In the genomic region with DNA sequence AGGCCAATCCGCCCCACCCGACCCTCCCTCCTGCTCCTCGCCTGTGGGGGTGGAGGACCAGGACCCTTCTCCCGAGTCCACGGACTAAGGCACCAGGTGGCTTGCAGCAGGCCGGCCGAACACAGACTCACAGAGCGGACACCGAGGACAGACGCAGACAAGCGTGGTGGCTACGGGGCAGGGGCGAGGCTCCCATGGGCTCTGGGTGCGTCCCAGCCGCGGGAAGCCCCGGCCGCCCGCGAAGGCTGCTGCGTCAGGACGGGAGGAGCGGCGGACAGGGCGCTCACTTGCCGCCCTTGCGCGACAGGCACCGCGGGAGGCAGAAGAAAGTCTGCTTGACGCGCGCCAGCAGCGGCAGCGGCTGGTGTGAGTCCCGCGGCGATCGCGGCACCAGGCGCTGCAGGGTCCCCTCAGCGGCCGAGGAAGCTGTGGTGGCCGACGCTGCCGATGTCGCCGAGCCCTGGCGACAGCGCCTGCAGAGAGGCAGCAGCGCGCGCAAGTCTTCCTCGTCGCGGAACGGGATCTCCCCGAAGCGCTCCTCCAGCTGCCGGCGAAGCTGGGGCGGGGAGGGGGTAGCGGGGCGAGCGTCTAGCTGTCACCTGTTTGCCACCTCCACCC, we compare ENCODE assay signal across 7 mouse cellular contexts. TPM values are rescaled to one million over a fixed set of nuclear protein-coding genes. Genes with fewer than 3 reads are reported as not detected.
A peak's percentile ranks its signal among the peaks of the same experiment; 100 is the strongest.
DNase-seq lines count a peak whose midpoint lies in the region; ATAC-seq lines count a peak whose summit lies in the region.

No protein-coding gene starts in this region.

- DNase-seq in kidney, adult 9 months: no peak
- DNase-seq in embryonic facial prominence, embryonic 11.5 days (ENCODE audit: low spot score): peak; percentile 34
- no peak for DNase-seq in hindbrain, embryonic 14.5 days (ENCODE audit: low spot score)
- peak; percentile 57 for DNase-seq in neural tube, embryonic 10.5 days (ENCODE audit: extremely low spot score, low spot score)
- no peak for DNase-seq in ovary, postnatal 36 days (ENCODE audit: low spot score)
- no peak for DNase-seq in thymus, postnatal 25 days

- H3K4me2 ChIP-seq in kidney, embryonic 16.5 days (replicated peaks; ENCODE audit: low read depth, low read length): peak overlapping the region; percentile 84
- H3K4me2 ChIP-seq in embryonic facial prominence, embryonic 11.5 days (ENCODE audit: low read depth, low read length): peak overlapping the region; percentile 94
- H3K4me2 ChIP-seq in hindbrain, embryonic 14.5 days (replicated peaks): peak overlapping the region; percentile 97

- H3K4me3 ChIP-seq in kidney, embryonic 16.5 days (ENCODE audit: low read length): peak overlapping the region; percentile 52
- H3K4me3 ChIP-seq in embryonic facial prominence, embryonic 11.5 days (ENCODE audit: low read depth, low read length): peak overlapping the region; percentile 44
- H3K4me3 ChIP-seq in hindbrain, embryonic 14.5 days (replicated peaks; ENCODE audit: low read length): peak overlapping the region; percentile 46

- no peaks in the 10 kb centered on the region for H3K9me3 ChIP-seq in kidney, embryonic 16.5 days (ENCODE audit: low read length)
- H3K9me3 ChIP-seq in embryonic facial prominence, embryonic 11.5 days (replicated peaks; ENCODE audit: control insufficient read depth, low read length): no peaks in the 10 kb centered on the region
- no peaks in the 10 kb centered on the region for H3K9me3 ChIP-seq in hindbrain, embryonic 14.5 days (ENCODE audit: control insufficient read depth, low read length)

- H3K27ac ChIP-seq in kidney, embryonic 16.5 days (ENCODE audit: low read length): no peak overlapping the region
- no peak overlapping the region for H3K27ac ChIP-seq in embryonic facial prominence, embryonic 11.5 days (replicated peaks; ENCODE audit: low read depth, low read length)
- no peak overlapping the region for H3K27ac ChIP-seq in hindbrain, embryonic 14.5 days

- H3K4me1 ChIP-seq in kidney, embryonic 16.5 days (ENCODE audit: insufficient read depth, low read length): peaks cover 13% of the 10 kb centered on the region; the same call in 1 of the 2 replicates
- no peaks in the 10 kb centered on the region; the same call in 1 of the 2 replicates for H3K4me1 ChIP-seq in embryonic facial prominence, embryonic 11.5 days (ENCODE audit: control insufficient read depth, insufficient read depth, low read length)
- peaks cover 15% of the 10 kb centered on the region for H3K4me1 ChIP-seq in hindbrain, embryonic 14.5 days (replicated peaks; ENCODE audit: control insufficient read depth, insufficient read depth, low read length)

- peak overlapping the region; percentile 55; the same call in 1 of the 2 replicates for H3K9ac ChIP-seq in kidney, embryonic 16.5 days (replicated peaks; ENCODE audit: low read length)
- H3K9ac ChIP-seq in embryonic facial prominence, embryonic 11.5 days (replicated peaks; ENCODE audit: low read length): peak overlapping the region; percentile 50
- peak overlapping the region; percentile 57 for H3K9ac ChIP-seq in hindbrain, embryonic 14.5 days

- peak; percentile 36; the same call in 1 of the 2 replicates for ATAC-seq in kidney, embryonic 16.5 days (ENCODE audit: low FRiP score, low TSS enrichment)
- ATAC-seq in embryonic facial prominence, embryonic 11.5 days (replicated peaks; ENCODE audit: insufficient number of reproducible peaks, low FRiP score, low TSS enrichment, low read depth): no peak
- ATAC-seq in hindbrain, embryonic 14.5 days (ENCODE audit: low FRiP score): peak; percentile 46; the same call in 1 of the 2 replicates

- whole genome bisulfite sequencing in kidney, embryonic 16.5 days: 0% methylated on average over 49 of the region's 65 CpGs
- WGBS in embryonic facial prominence, embryonic 11.5 days: under 1% methylated on average over 65 of the region's 65 CpGs
- under 1% methylated on average over 62 of the region's 65 CpGs for WGBS in hindbrain, embryonic 14.5 days

- no peaks in the 10 kb centered on the region for H3K36me3 ChIP-seq in kidney, embryonic 16.5 days (ENCODE audit: insufficient read depth, low read length)
- no peaks in the 10 kb centered on the region for H3K36me3 ChIP-seq in embryonic facial prominence, embryonic 11.5 days (replicated peaks; ENCODE audit: control insufficient read depth, insufficient read depth, low read depth, low read length)
- H3K36me3 ChIP-seq in hindbrain, embryonic 14.5 days (replicated peaks; ENCODE audit: control insufficient read depth, insufficient read depth): no peaks in the 10 kb centered on the region

- peaks cover 56% of the 10 kb centered on the region for H3K27me3 ChIP-seq in kidney, embryonic 16.5 days (ENCODE audit: insufficient read depth, low read length)
- H3K27me3 ChIP-seq in embryonic facial prominence, embryonic 11.5 days (ENCODE audit: control insufficient read depth, insufficient read depth, low read length): peaks cover 42% of the 10 kb centered on the region
- H3K27me3 ChIP-seq in hindbrain, embryonic 14.5 days (ENCODE audit: control insufficient read depth, insufficient read depth, low read length): peaks cover 67% of the 10 kb centered on the region

RNA-seq across cellular contexts. Expression of a gene that starts 8.5 kb away (rescaled TPM):
- 3.1 TPM in 2 replicates for polyA plus RNA-seq in kidney, embryonic 16.5 days (2015; fragmentation: Nextera tagmentation; extraction: Ambion mirVana)
- 0.45 and 1.00 TPM in 2 replicates for polyA plus RNA-seq in embryonic facial prominence, embryonic 11.5 days (2014; fragmentation: Nextera tagmentation; extraction: Ambion mirVana)
- 8.8 and 11.0 TPM in 2 replicates for polyA plus RNA-seq in hindbrain, embryonic 14.5 days (2014; fragmentation: Nextera tagmentation; extraction: Ambion mirVana)

RNA-seq across cellular contexts. Expression of a gene that starts 10.0 kb away (rescaled TPM):
- 7.5 and 8.3 TPM in 2 replicates for polyA plus RNA-seq in kidney, embryonic 16.5 days (2015; fragmentation: Nextera tagmentation; extraction: Ambion mirVana)
- polyA plus RNA-seq in embryonic facial prominence, embryonic 11.5 days (2014; fragmentation: Nextera tagmentation; extraction: Ambion mirVana): 0.74 and 0.79 TPM in 2 replicates
- polyA plus RNA-seq in hindbrain, embryonic 14.5 days (2014; fragmentation: Nextera tagmentation; extraction: Ambion mirVana): 3.5 and 4.9 TPM in 2 replicates

RNA-seq across cellular contexts. Expression of a gene that starts 19.3 kb away (rescaled TPM):
- polyA plus RNA-seq in kidney, embryonic 16.5 days (2015; fragmentation: Nextera tagmentation; extraction: Ambion mirVana): 1.2 and 1.3 TPM in 2 replicates
- 0.89 and 1.6 TPM in 2 replicates for polyA plus RNA-seq in embryonic facial prominence, embryonic 11.5 days (2014; fragmentation: Nextera tagmentation; extraction: Ambion mirVana)
- 8.0 and 11.2 TPM in 2 replicates for polyA plus RNA-seq in hindbrain, embryonic 14.5 days (2014; fragmentation: Nextera tagmentation; extraction: Ambion mirVana)

RNA-seq across cellular contexts. Expression of a gene that starts 31.9 kb away (rescaled TPM):
- 0.32 and 0.42 TPM in 2 replicates for polyA plus RNA-seq in kidney, embryonic 16.5 days (2015; fragmentation: Nextera tagmentation; extraction: Ambion mirVana)
- polyA plus RNA-seq in embryonic facial prominence, embryonic 11.5 days (2014; fragmentation: Nextera tagmentation; extraction: Ambion mirVana): 0.08 TPM in 1 of 2 replicates, not detected in the other
- not detected in 2 replicates for polyA plus RNA-seq in hindbrain, embryonic 14.5 days (2014; fragmentation: Nextera tagmentation; extraction: Ambion mirVana)

Comparison
In these comparisons a context has a peak if more than half of its experiments do, and no peak if none do; other contexts are left out.
1. DNase-seq: peak in embryonic facial prominence, embryonic 11.5 days (single experiment) and neural tube, embryonic 10.5 days (single experiment); none in kidney, adult 9 months (single experiment), hindbrain, embryonic 14.5 days (single experiment), ovary, postnatal 36 days (single experiment) and thymus, postnatal 25 days (single experiment).
2. Peak in every context shown above with its lines, with median percentiles within 50 percentile points of each other: H3K4me2 ChIP-seq, H3K4me3 ChIP-seq and H3K9ac ChIP-seq.